Mouse (Mus musculus): Measurements from ENCODE around the gene Psors1c2.

Psors1c2 gene

GRCm38 (mm10) chr17:35556186-35556765, 23.3 kb downstream of the Psors1c2 start:
- DNase-seq (ENCODE audit: low read depth, low spot score), result no peak

GRCm38 (mm10) chr17:35556812-35557211, 23.8 kb downstream of the Psors1c2 start:
- peak; percentile 85 for DNase-seq (ENCODE audit: low read depth, low spot score)

GRCm38 (mm10) chr17:35557351-35557750, 24.4 kb downstream of the Psors1c2 start:
- no peak for DNase-seq (ENCODE audit: low read depth, low spot score)

- DNase-seq (ENCODE audit: low read depth, low spot score), result no peak
These were observed 25.2 kb downstream of the Psors1c2 start for GRCm38 (mm10) chr17:35558216-35558615.

GRCm38 (mm10) chr17:35567150-35567549, 34.1 kb downstream of the Psors1c2 start, which contains the start of gene 2300002M23Rik:
Gene 2300002M23Rik (plus strand): TSS chr17:35567450.
- no peak for DNase-seq (ENCODE audit: low read depth, low spot score)

- no peak for DNase-seq (ENCODE audit: low read depth, low spot score)
These were observed 34.8 kb downstream of the Psors1c2 start for GRCm38 (mm10) chr17:35567767-35568166.

GRCm38 (mm10) chr17:35569091-35569944, 36.3 kb downstream of the Psors1c2 start:
- no peak for DNase-seq (ENCODE audit: low read depth, low spot score)

GRCm38 (mm10) chr17:35570836-35571235, 37.8 kb downstream of the Psors1c2 start:
- no peak for DNase-seq (ENCODE audit: low read depth, low spot score)

- DNase-seq (ENCODE audit: low read depth, low spot score), result peak; percentile 74
These were observed 38.5 kb downstream of the Psors1c2 start for GRCm38 (mm10) chr17:35571477-35571876.

- peak; percentile 95 for DNase-seq (ENCODE audit: low read depth, low spot score)
These were observed 45.2 kb downstream of the Psors1c2 start for GRCm38 (mm10) chr17:35578211-35578610.

- peak; percentile 64 for DNase-seq (ENCODE audit: low read depth, low spot score)
These were observed 49.9 kb downstream of the Psors1c2 start for GRCm38 (mm10) chr17:35582900-35583299.
